Mouse (Mus musculus) erythroblast, adult 5-6 weeks (primary cell): ENCODE data around the gene Zbtb20. TPM values are rescaled to one million over a fixed set of nuclear protein-coding genes. Genes with fewer than 3 reads are reported as not detected.

Experiments used
- ATAC-seq: replicated peaks from 2 replicates; pipeline ENCODE4 v1.8.0; 2016; ENCODE audit warnings: moderate number of reproducible peaks, mild to moderate bottlenecking, moderate TSS enrichment, inconsistent platforms; ENCODE audit not compliant: poor library complexity, low FRiP score, severe bottlenecking
- total RNA-seq, 2 experiments: library from RNA; stranded (forward) in 1 of 2; stranded (reverse) in 1 of 2; fragments of 150-400 nt in 1 of 2; fragments of 200-764, 138-1000 nt in 1 of 2; gene quantifications; 2 replicates each; pipeline versions ENCODE4 v1.2.3 to v1.2.4; 2015 to 2017; ENCODE audit warnings: low replicate concordance in 2 of 2

The Zbtb20 gene
- total RNA-seq, 2 experiments from 2014 or later: 2.5 to 3.3 TPM

GRCm38 (mm10) chr16:43571376-43572081 is 695.8 kb downstream of the Zbtb20 start:
- no peak for ATAC-seq

GRCm38 (mm10) chr16:43572171-43572570 is 696.5 kb downstream of the Zbtb20 start:
- no peak for ATAC-seq

DNA sequence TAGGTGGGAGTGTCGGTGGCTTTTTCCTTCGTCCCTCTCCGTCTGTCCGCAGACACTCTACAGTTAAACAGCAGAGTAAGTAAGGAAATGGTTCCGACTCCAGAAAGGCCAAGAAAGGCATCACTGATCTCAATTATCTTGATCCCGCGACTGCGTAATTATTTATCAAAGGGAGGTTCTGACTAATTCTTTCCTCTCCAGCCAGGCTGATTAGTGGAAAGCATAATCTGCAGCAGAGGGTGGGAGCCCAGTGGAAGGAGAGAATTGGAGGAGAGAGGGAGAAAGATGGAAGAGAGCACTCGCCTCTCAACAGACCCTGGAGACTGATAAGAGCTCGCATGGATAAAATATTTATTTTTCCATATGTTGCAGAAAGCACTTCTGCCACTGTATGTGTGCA is 697.1 kb downstream of the Zbtb20 start:
- no peak for ATAC-seq

- ATAC-seq: no peak
Observed at GRCm38 (mm10) chr16:43573181-43573833, 697.6 kb downstream of the Zbtb20 start.

GRCm38 (mm10) chr16:43574006-43574764 is 698.5 kb downstream of the Zbtb20 start:
- ATAC-seq: 0 out of 2 replicates have a peak, but pooled peaks have one; percentile 55

- ATAC-seq: no peak
Observed at GRCm38 (mm10) chr16:43575066-43575465, 699.4 kb downstream of the Zbtb20 start.

DNA sequence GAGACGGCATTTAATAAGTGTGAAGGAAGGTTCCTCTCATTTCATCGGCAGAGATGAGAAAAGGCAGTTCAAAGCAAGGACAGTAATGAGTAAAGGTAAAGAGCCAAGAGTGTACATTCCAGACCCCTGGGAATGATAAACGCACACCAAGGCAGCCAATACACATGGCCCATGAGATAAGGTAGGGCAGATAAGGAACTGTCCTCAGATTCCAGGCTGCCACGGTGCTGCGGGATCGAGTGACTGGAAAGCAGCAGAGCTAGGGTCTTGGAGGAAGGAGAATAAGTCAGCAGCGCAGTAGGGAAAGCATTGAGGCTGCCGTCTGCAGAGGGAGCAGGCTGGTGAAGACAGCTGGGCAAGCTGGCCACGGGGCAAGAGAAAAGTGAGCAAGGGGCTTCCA is 699.8 kb downstream of the Zbtb20 start:
- ATAC-seq: no peak

DNA sequence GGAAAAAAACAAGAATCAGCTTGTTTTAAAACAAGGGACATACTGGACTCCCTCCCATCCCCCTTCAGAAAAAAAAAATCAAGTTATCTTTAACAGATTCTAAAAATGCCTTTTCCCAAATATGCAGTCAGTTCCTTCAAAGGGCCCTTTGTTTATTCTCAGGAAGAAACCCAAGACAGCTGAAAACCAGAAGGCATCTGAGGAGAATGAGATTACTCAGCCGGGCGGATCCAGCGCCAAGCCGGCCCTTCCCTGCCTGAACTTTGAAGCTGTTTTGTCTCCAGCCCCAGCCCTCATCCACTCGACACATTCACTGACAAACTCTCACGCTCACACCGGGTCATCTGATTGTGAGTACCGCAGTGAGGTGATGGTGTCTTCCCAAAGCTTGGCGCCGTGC is 701.7 kb downstream of the Zbtb20 start:
- ATAC-seq: no peak

DNA sequence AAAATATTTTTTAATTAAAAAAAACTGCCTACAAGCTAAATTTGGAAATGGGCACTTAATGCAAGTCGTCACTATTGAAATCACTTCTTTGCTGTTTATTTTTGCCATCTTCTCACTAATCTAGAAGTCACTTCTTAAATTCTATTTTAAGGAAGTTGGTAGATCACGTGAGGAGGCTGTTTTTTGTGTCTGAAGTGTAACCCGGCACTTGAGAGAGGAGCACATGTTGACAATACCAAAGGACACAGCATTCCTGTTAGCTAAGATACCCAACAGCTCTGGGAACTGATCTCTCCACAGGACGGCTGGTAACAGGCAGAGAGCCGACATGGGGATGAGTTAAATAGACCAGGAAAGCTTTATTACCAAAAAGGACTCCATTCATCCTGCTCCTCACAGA is 702.7 kb downstream of the Zbtb20 start:
- no peak for ATAC-seq

DNA sequence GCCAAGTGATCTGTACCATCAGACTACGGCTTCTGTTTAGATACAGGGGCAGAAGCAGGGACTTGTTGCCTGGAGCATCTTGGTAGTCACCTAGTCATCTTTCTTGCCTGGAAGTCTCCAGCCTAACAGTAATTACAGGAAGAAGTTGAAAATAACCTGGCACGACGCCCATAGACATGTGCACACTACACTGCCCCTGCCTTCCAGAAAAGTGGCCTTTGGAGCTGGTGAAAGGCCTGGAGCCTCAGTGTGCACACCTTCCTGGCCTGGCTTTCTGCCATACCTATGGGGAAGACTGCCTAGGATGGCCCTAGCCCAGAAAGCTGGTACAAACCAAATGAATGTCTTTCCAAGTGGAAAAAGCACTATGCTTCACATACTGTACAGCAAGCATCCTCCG is 703.4 kb downstream of the Zbtb20 start:
- ATAC-seq: no peak

- no peak for ATAC-seq
Observed at GRCm38 (mm10) chr16:43580321-43580822, 704.7 kb downstream of the Zbtb20 start.

DNA sequence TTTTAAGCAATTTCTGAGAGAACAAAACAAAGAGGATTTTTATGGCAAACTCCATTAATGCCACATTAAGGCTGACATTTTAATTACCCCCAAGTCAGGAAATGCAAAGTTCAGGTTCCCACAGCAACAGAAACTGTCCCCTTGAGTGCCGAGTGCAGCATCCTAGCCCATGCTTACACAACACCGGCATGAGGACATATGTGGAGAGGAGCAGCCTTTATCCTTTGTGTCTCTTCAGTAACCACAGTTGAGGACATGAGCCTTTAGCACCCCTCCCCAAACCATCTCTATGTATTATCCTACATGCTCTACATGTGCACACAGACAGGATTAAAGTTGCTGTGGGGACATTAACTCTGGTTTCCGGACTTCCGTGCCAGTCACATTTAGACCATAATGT is 705.9 kb downstream of the Zbtb20 start:
- ATAC-seq: no peak

DNA sequence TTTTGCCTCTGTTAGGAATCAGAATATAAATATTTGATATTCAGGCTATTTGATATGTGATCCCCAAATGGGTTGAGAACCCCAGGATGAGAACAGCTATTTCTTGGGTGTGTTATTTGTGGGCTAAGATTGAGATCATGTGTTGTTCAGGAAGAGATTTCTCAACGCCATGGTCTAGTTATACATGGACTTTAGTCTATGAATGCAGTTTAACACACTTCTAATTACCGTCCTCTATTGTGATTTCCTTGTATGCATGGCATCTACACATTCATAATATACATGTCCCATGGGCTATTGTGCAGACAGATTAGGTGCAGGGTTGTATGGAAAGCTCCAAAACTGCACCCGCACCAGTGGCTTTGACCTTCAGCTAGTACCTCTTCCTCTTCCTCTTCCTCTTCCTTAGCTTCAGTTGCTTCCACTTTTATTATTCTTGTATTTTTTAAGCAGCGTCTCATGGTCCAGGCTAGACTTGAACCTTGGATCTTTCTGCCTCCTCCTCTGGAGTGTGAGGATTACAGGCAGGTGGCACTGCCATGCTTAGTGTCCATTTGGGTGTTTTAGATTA is 711.3 kb downstream of the Zbtb20 start:
- ATAC-seq: no peak

- no peak for ATAC-seq
Observed at GRCm38 (mm10) chr16:43590704-43591493, 715.2 kb downstream of the Zbtb20 start.

DNA sequence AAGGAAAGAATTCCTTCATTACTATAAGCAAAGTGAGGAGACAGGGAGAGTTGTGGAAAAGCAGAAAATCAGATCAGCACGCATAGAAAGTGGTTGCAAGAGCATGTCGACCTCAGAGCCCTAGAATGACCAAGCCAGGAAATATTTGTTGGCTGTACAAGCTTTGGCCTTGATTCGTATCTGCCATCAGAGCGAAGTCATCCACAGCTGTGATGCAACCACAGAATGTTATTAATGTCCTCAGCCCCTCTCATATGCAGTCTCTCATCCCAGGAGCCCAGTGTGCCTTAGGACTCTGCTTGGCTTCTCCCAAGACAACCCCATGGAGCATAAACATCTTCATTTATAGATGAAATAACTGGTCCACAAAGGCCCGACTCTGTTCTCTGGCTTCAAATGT is 716.4 kb downstream of the Zbtb20 start:
- no peak for ATAC-seq

- ATAC-seq: no peak
Observed at GRCm38 (mm10) chr16:43592801-43593200, 717.1 kb downstream of the Zbtb20 start.

- no peak for ATAC-seq
Observed at GRCm38 (mm10) chr16:43597375-43598060, 721.8 kb downstream of the Zbtb20 start.

- ATAC-seq: no peak
Observed at GRCm38 (mm10) chr16:43599707-43600106, 724.0 kb downstream of the Zbtb20 start.

DNA sequence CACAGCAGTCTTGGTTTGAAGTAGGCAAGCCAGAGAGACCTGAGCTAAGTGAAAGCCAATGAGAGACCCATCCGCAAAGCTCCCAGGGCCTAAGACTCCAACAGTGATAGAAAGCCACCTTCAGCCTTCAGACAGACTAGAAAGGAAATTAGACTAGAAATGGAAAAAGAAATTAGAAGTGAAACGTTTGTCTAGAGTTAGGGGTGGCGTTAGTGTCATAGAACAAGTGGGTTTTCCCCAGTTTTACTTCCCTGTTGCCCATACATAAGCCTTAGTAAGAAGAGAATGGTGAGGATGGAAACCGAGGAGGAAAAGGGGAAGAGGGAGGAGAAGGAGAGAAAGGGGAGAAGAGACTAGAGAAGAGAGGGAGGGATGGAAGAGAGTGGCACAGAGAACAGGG is 726.9 kb downstream of the Zbtb20 start:
- no peak for ATAC-seq
